Mouse (Mus musculus) embryonic facial prominence, embryonic 15.5 days (tissue): ENCODE data around the gene Tox2. TPM values are rescaled to one million over a fixed set of nuclear protein-coding genes. Genes with fewer than 3 reads are reported as not detected.
A peak's percentile ranks its signal among the peaks of the same experiment; 100 is the strongest.

Experiments
- ATAC-seq: fragments of 200-750 bp; cut with Nextera tagmentation; 2 replicates; pipeline ENCODE4 v1.8.0; 2017; ENCODE audit warnings: low read depth, moderate TSS enrichment; ENCODE audit not compliant: insufficient number of reproducible peaks, low FRiP score, low TSS enrichment
- H3K27ac ChIP-seq: fragments of 300-500 bp; sonication (generic); replicated peaks from 2 replicates; pipeline ENCODE4 v1.5.1; 2015; ENCODE audit warnings: mild to moderate bottlenecking, inconsistent platforms
- H3K27me3 ChIP-seq: fragments of 300-500 bp; sonication (generic); 2 replicates; pipeline ENCODE4 v1.6.1; 2015; ENCODE audit warnings: inconsistent platforms
- H3K36me3 ChIP-seq: fragments of 300-500 bp; sonication (generic); 2 replicates; pipeline ENCODE4 v1.6.1; 2015; ENCODE audit warnings: mild to moderate bottlenecking, inconsistent platforms
- H3K4me1 ChIP-seq: fragments of 300-500 bp; sonication (generic); 2 replicates; pipeline ENCODE4 v1.6.1; 2015; ENCODE audit warnings: inconsistent platforms
- H3K4me2 ChIP-seq: fragments of 300-500 bp; sonication (generic); replicated peaks from 2 replicates; pipeline ENCODE4 v1.6.1; 2015; ENCODE audit warnings: mild to moderate bottlenecking, inconsistent platforms
- H3K4me3 ChIP-seq: fragments of 300-500 bp; sonication (generic); replicated peaks from 2 replicates; pipeline ENCODE4 v1.5.1; 2015; ENCODE audit warnings: mild to moderate bottlenecking, inconsistent platforms
- H3K9ac ChIP-seq: fragments of 300-500 bp; sonication (generic); 2 replicates; pipeline ENCODE4 v1.6.1; 2015; ENCODE audit warnings: inconsistent platforms
- H3K9me3 ChIP-seq: fragments of 300-500 bp; sonication (generic); replicated peaks from 2 replicates; pipeline ENCODE4 v1.6.1; 2016; ENCODE audit warnings: inconsistent platforms
- WGBS: fragments of 180-500 bp; shearing (Covaris S2); methylation state at CpG from one replicate; pipeline ENCODE4 v1.1.7; 2015; 5-methylcytosine and 5-hydroxymethylcytosine counted together
- polyA plus RNA-seq: library from polyadenylated mRNA; unstranded; fragments of >200 nt; fragmentation: Nextera tagmentation; extraction: Ambion mirVana; gene quantifications from 2 replicates; pipeline ENCODE4 v1.2.1, GENCODE M21; 2015

Gene Tox2
- polyA plus RNA-seq, 1 experiment from 2014 or later, result 3.7 TPM

- Histone ChIP-seq H3K9me3 (no peaks in the 10 kb centered on the region), H3K27ac (no peak overlapping the region), H3K4me2 (no peak overlapping the region), H3K4me3 (no peak overlapping the region), H3K27me3 (no peaks in the 10 kb centered on the region), H3K36me3 (no peaks in the 10 kb centered on the region), H3K9ac (no peak overlapping the region), H3K4me1 (no peaks in the 10 kb centered on the region)
- ATAC-seq, result no peak
- 62% methylated on average over 6 of the region's 6 CpGs for WGBS
Measured at GRCm38 (mm10) chr2:163261362-163262054, 58.6 kb downstream of the Tox2 start.

DNA sequence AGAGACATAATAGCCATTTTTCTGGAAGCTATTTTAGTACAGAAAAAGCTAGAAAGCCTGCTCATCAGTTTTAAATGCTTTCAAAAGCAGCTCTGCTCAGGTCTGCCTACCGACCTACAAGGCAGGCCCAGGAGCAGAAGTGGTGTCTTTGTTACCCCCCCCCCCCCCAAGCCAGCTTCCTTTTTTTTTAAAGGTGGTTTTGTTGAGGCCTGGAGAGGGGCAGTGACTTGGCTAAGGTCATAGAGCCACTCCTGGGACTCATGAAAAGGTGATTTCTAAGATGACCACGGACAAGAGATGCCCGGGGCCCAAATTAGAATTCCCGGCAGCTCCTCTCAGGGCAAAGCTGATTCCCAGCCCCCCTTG is 59.1 kb downstream of the Tox2 start:
- Histone ChIP-seq H3K4me3 (no peak overlapping the region), H3K27me3 (no peaks in the 10 kb centered on the region), H3K36me3 (no peaks in the 10 kb centered on the region), H3K9me3 (no peaks in the 10 kb centered on the region), H3K27ac (no peak overlapping the region), H3K9ac (no peak overlapping the region), H3K4me2 (no peak overlapping the region), H3K4me1 (no peaks in the 10 kb centered on the region)
- 67% methylated on average over 4 of the region's 4 CpGs for WGBS
- no peak for ATAC-seq

GRCm38 (mm10) chr2:163267097-163267496 is 64.2 kb downstream of the Tox2 start:
- H3K27ac ChIP-seq, result no peak overlapping the region
- no peaks in the 10 kb centered on the region for H3K9me3 ChIP-seq
- no peaks in the 10 kb centered on the region for H3K36me3 ChIP-seq
- ATAC-seq, result no peak
- H3K9ac ChIP-seq, result no peak overlapping the region
- H3K27me3 ChIP-seq, result no peaks in the 10 kb centered on the region
- H3K4me2 ChIP-seq, result no peak overlapping the region
- H3K4me3 ChIP-seq, result no peak overlapping the region
- H3K4me1 ChIP-seq, result peaks cover 7% of the 10 kb centered on the region

DNA sequence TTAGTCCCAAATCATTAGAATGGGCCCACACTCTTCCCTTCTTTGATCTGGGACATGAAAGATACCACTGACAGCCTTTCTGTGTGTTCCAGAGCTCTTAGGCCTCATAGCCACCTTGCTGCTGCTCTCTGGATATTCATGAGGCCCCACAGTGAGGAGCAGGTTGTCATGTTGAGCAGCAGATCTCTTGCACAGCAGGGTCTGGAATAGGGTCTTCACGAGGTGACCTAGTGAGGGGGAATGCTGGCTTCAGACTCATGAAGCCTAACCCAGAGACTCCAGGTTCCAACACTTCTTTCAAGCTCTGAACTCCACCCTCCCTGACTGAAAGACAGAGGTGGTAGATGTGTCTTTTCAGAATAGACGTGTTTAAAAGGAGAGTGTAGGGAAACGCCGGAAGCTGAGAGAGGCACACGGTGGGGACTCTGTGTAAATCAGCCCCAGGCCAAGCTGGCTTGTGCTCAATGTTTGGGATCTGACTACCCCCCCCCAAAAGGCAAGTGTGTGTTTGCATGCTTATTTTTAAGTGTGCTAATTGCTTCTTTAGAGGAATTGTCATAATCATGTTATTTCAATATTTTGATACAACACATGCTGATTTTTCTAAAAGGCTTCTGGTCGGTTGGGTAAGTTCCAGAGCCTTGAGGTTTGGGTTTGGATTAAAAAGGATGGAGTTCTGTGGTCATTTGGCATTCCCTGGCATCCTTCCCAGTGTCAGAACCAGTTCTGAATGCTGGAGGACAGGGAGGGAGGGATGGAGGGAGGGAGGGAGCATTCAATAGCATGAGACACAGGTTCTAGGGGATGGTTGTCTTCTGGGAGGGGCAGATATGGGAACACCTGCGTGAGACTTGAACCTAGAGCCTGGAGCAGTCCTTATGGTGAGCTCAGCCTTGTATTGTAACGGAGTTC is 68.9 kb downstream of the Tox2 start:
- Histone ChIP-seq H3K4me3 (no peak overlapping the region), H3K27me3 (peaks cover 6% of the 10 kb centered on the region), H3K9me3 (no peaks in the 10 kb centered on the region), H3K27ac (no peak overlapping the region), H3K9ac (no peak overlapping the region), H3K36me3 (no peaks in the 10 kb centered on the region), H3K4me1 (peaks cover 7% of the 10 kb centered on the region), H3K4me2 (no peak overlapping the region)
- ATAC-seq, result peak; percentile 39; the same call in 1 of the 2 replicates
- WGBS, result 37% methylated on average over 8 of the region's 8 CpGs

DNA sequence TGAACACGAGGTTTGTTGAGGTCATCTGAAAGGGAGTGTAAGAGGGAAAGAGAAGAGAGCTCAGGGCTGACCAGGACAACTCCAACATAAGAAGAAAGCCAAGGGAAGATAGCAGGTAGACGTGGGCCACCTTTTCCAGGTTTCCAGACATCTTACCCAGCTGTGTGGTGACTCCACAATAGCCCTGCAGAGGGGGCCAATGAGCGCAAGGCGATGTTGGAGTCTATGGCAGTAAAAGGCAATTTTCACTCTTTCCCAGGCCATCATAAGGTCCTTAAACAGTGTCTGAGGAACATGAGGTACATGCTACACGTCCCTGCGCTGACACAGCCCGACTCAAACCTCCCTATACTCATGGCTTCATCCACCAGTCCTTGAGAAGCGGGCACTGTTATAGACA is 70.9 kb downstream of the Tox2 start:
- ATAC-seq, result no peak
- H3K27ac ChIP-seq, result no peak overlapping the region
- no peak overlapping the region for H3K4me2 ChIP-seq
- peaks cover 12% of the 10 kb centered on the region for H3K4me1 ChIP-seq
- peaks cover 6% of the 10 kb centered on the region for H3K27me3 ChIP-seq
- no peak overlapping the region for H3K9ac ChIP-seq
- H3K9me3 ChIP-seq, result no peaks in the 10 kb centered on the region
- 77% methylated on average over 8 of the region's 8 CpGs for WGBS
- H3K4me3 ChIP-seq, result no peak overlapping the region
- H3K36me3 ChIP-seq, result no peaks in the 10 kb centered on the region

GRCm38 (mm10) chr2:163275986-163276385 is 73.1 kb downstream of the Tox2 start:
- no peaks in the 10 kb centered on the region for H3K36me3 ChIP-seq
- no peak overlapping the region for H3K9ac ChIP-seq
- H3K27ac ChIP-seq, result no peak overlapping the region
- H3K4me1 ChIP-seq, result peaks cover 13% of the 10 kb centered on the region
- no peak for ATAC-seq
- peaks cover 12% of the 10 kb centered on the region for H3K27me3 ChIP-seq
- H3K9me3 ChIP-seq, result no peaks in the 10 kb centered on the region
- H3K4me2 ChIP-seq, result no peak overlapping the region
- H3K4me3 ChIP-seq, result no peak overlapping the region
- WGBS, result 86% methylated on average over 14 of the region's 14 CpGs

GRCm38 (mm10) chr2:163277979-163278378 is 75.1 kb downstream of the Tox2 start:
- Histone ChIP-seq H3K9ac (no peak overlapping the region), H3K27me3 (peaks cover 12% of the 10 kb centered on the region), H3K4me1 (peaks cover 10% of the 10 kb centered on the region), H3K27ac (no peak overlapping the region), H3K4me2 (no peak overlapping the region), H3K36me3 (no peaks in the 10 kb centered on the region), H3K4me3 (no peak overlapping the region), H3K9me3 (no peaks in the 10 kb centered on the region)
- ATAC-seq, result no peak
- 23% methylated on average over 9 of the region's 9 CpGs for WGBS

DNA sequence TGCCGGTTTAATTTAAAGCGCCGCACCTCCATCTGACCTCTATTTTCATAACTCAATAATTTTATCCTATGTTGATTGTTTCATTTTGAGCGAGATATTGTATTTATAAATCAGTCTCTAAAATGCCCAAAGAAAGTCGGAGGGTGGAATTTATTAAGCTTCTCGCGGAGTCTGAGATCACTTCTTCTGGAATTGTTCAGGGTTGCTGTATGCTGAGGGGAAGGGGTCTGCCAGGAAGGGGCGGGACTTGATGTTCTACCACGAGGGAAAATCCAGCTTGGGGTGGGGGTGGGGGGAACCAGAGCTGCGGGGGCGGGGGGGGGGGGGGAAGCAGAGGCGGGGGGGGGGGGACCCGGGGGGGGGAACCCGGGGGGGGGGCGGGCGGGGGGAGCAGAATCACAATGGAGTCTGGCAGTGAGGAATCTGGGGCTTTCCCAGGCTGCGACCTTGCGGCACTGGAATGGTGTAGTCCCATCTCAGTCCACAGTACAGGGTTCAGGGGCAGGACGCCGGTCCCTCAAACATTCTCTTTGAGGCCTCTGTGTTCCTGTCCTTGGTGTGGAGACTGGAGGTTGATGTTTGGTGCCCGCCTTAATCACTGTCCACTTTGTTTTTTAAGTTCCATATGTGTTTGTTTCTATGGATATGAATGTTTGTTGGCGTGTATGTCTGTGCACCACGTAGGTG is 77.9 kb downstream of the Tox2 start:
- Histone ChIP-seq H3K4me3 (no peak overlapping the region), H3K4me1 (peaks cover 10% of the 10 kb centered on the region), H3K9ac (no peak overlapping the region), H3K9me3 (no peaks in the 10 kb centered on the region), H3K36me3 (no peaks in the 10 kb centered on the region), H3K27ac (no peak overlapping the region), H3K27me3 (peaks cover 6% of the 10 kb centered on the region), H3K4me2 (no peak overlapping the region)
- no peak for ATAC-seq
- whole genome bisulfite sequencing, result 56% methylated on average over 15 of the region's 23 CpGs

GRCm38 (mm10) chr2:163284856-163285255 is 81.9 kb downstream of the Tox2 start:
- Histone ChIP-seq H3K27me3 (peaks cover 14% of the 10 kb centered on the region), H3K27ac (no peak overlapping the region), H3K9me3 (no peaks in the 10 kb centered on the region), H3K36me3 (no peaks in the 10 kb centered on the region), H3K9ac (no peak overlapping the region), H3K4me3 (no peak overlapping the region), H3K4me1 (peaks cover 17% of the 10 kb centered on the region), H3K4me2 (no peak overlapping the region)
- ATAC-seq, result no peak
- 65% methylated on average over 7 of the region's 7 CpGs for WGBS

DNA sequence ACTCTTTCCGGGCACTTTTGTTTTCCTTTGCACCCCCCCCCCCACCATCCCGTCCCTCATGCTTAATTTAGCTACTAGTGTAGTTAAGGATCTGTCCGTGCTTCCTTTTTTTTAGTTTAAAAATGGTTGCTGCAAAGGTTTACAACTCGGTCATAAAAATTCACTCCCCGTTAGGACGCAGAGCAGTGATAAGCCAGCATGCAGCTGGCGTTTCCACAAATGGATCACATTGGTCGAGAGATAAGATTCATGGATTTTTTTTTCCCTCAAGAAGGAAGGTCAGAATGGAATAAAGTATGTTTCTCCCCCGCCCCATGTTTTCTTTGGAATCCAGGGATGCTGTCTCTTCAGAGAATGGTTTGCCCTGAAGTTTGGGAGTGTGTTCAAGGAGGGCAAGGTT is 82.4 kb downstream of the Tox2 start:
- Histone ChIP-seq H3K9ac (no peak overlapping the region), H3K9me3 (no peaks in the 10 kb centered on the region), H3K27ac (no peak overlapping the region), H3K4me1 (peaks cover 17% of the 10 kb centered on the region), H3K4me3 (no peak overlapping the region), H3K36me3 (no peaks in the 10 kb centered on the region), H3K27me3 (peaks cover 18% of the 10 kb centered on the region), H3K4me2 (no peak overlapping the region)
- ATAC-seq, result no peak
- 71% methylated on average over 9 of the region's 9 CpGs for WGBS

- H3K27ac ChIP-seq, result no peak overlapping the region
- H3K9ac ChIP-seq, result no peak overlapping the region
- H3K4me2 ChIP-seq, result no peak overlapping the region
- WGBS, result 57% methylated on average over 7 of the region's 7 CpGs
- ATAC-seq, result no peak
- peaks cover 20% of the 10 kb centered on the region for H3K27me3 ChIP-seq
- no peak overlapping the region for H3K4me3 ChIP-seq
- H3K9me3 ChIP-seq, result no peaks in the 10 kb centered on the region
- no peaks in the 10 kb centered on the region for H3K36me3 ChIP-seq
- H3K4me1 ChIP-seq, result peaks cover 17% of the 10 kb centered on the region
Measured at GRCm38 (mm10) chr2:163285762-163286161, 82.8 kb downstream of the Tox2 start.
